Mouse (Mus musculus): Measurements from ENCODE around the gene Hyls1. TPM values are rescaled to one million over a fixed set of nuclear protein-coding genes. Genes with fewer than 3 reads are reported as not detected.

Hyls1 gene
- polyA plus RNA-seq, 1 experiment = 29.5 TPM

GRCm38 (mm10) chr9:35520631-35521348, 49.4 kb downstream of the Hyls1 start:
- TF ChIP-seq EP300 (IDR thresholded peaks at IDR 0.05; ENCODE audit: insufficient read depth, low read depth, low read length) = no peak
- no peak for TF ChIP-seq CTCF (IDR thresholded peaks at IDR 0.05; ENCODE audit: low read depth, low read length)
- TF ChIP-seq POLR2A (IDR thresholded peaks at IDR 0.05; ENCODE audit: insufficient read depth, low read length) = no peak
- H3K36me3 ChIP-seq (ENCODE audit: control insufficient read depth, insufficient read depth, low read length, poor library complexity, severe bottlenecking) = no peaks in the 10 kb centered on the region
- H3K27me3 ChIP-seq (ENCODE audit: control insufficient read depth, insufficient read depth, low read length, poor library complexity, severe bottlenecking) = no peaks in the 10 kb centered on the region
- H3K27ac ChIP-seq (ENCODE audit: insufficient read depth, low read length) = no peak overlapping the region
- H3K9ac ChIP-seq (ENCODE audit: low read depth, poor library complexity, severe bottlenecking) = no peak overlapping the region
- H3K9me3 ChIP-seq (replicated peaks; ENCODE audit: control insufficient read depth, insufficient read depth, low read length, poor library complexity, severe bottlenecking) = no peaks in the 10 kb centered on the region
- no peak overlapping the region for H3K4me3 ChIP-seq (ENCODE audit: low read depth, low read length)
- no peaks in the 10 kb centered on the region for H3K4me1 ChIP-seq (ENCODE audit: control insufficient read depth, insufficient read depth, low read length)

GRCm38 (mm10) chr9:35518169-35518568, 52.0 kb downstream of the Hyls1 start, which contains the start of gene Gm1113:
TSS of gene Gm1113 (minus strand) at chr9:35518269.
- Histone ChIP-seq H3K4me3 (ENCODE audit: low read depth, low read length) (no peak within 1 kb of the TSS), H3K4me1 (ENCODE audit: control insufficient read depth, insufficient read depth, low read length) (no peaks in the 10 kb centered on the region), H3K9me3 (replicated peaks; ENCODE audit: control insufficient read depth, insufficient read depth, low read length, poor library complexity, severe bottlenecking) (no peaks in the 10 kb centered on the region), H3K27me3 (ENCODE audit: control insufficient read depth, insufficient read depth, low read length, poor library complexity, severe bottlenecking) (no peaks in the 10 kb centered on the region), H3K27ac (ENCODE audit: insufficient read depth, low read length) (no peak within 1 kb of the TSS), H3K36me3 (ENCODE audit: control insufficient read depth, insufficient read depth, low read length, poor library complexity, severe bottlenecking) (no peaks in the 10 kb centered on the region), H3K9ac (ENCODE audit: low read depth, poor library complexity, severe bottlenecking) (no peak within 1 kb of the TSS)
- TF ChIP-seq POLR2A (IDR thresholded peaks at IDR 0.05; ENCODE audit: insufficient read depth, low read length) (no peak), CTCF (IDR thresholded peaks at IDR 0.05; ENCODE audit: low read depth, low read length) (no peak), EP300 (IDR thresholded peaks at IDR 0.05; ENCODE audit: insufficient read depth, low read depth, low read length) (no peak)

- Histone ChIP-seq H3K27ac (ENCODE audit: insufficient read depth, low read length) (no peak overlapping the region), H3K27me3 (ENCODE audit: control insufficient read depth, insufficient read depth, low read length, poor library complexity, severe bottlenecking) (no peaks in the 10 kb centered on the region), H3K4me1 (ENCODE audit: control insufficient read depth, insufficient read depth, low read length) (no peaks in the 10 kb centered on the region), H3K9me3 (replicated peaks; ENCODE audit: control insufficient read depth, insufficient read depth, low read length, poor library complexity, severe bottlenecking) (no peaks in the 10 kb centered on the region), H3K4me3 (ENCODE audit: low read depth, low read length) (no peak overlapping the region), H3K36me3 (ENCODE audit: control insufficient read depth, insufficient read depth, low read length, poor library complexity, severe bottlenecking) (no peaks in the 10 kb centered on the region), H3K9ac (ENCODE audit: low read depth, poor library complexity, severe bottlenecking) (no peak overlapping the region)
- TF ChIP-seq POLR2A (IDR thresholded peaks at IDR 0.05; ENCODE audit: insufficient read depth, low read length) (no peak), CTCF (IDR thresholded peaks at IDR 0.05; ENCODE audit: low read depth, low read length) (no peak)
These were observed 53.5 kb downstream of the Hyls1 start for GRCm38 (mm10) chr9:35516711-35517110.

GRCm38 (mm10) chr9:35516182-35516581, 54.0 kb downstream of the Hyls1 start:
- Histone ChIP-seq H3K4me1 (ENCODE audit: control insufficient read depth, insufficient read depth, low read length) (no peaks in the 10 kb centered on the region), H3K4me3 (ENCODE audit: low read depth, low read length) (no peak overlapping the region), H3K36me3 (ENCODE audit: control insufficient read depth, insufficient read depth, low read length, poor library complexity, severe bottlenecking) (no peaks in the 10 kb centered on the region), H3K27me3 (ENCODE audit: control insufficient read depth, insufficient read depth, low read length, poor library complexity, severe bottlenecking) (no peaks in the 10 kb centered on the region), H3K9ac (ENCODE audit: low read depth, poor library complexity, severe bottlenecking) (no peak overlapping the region), H3K9me3 (replicated peaks; ENCODE audit: control insufficient read depth, insufficient read depth, low read length, poor library complexity, severe bottlenecking) (no peaks in the 10 kb centered on the region), H3K27ac (ENCODE audit: insufficient read depth, low read length) (no peak overlapping the region)
- no peak for TF ChIP-seq POLR2A (IDR thresholded peaks at IDR 0.05; ENCODE audit: insufficient read depth, low read length)
- TF ChIP-seq CTCF (IDR thresholded peaks at IDR 0.05; ENCODE audit: low read depth, low read length) = no peak
- no peak for TF ChIP-seq EP300 (IDR thresholded peaks at IDR 0.05; ENCODE audit: insufficient read depth, low read depth, low read length)

- Histone ChIP-seq H3K4me1 (ENCODE audit: control insufficient read depth, insufficient read depth, low read length) (no peaks in the 10 kb centered on the region), H3K9ac (ENCODE audit: low read depth, poor library complexity, severe bottlenecking) (no peak overlapping the region), H3K27me3 (ENCODE audit: control insufficient read depth, insufficient read depth, low read length, poor library complexity, severe bottlenecking) (no peaks in the 10 kb centered on the region), H3K36me3 (ENCODE audit: control insufficient read depth, insufficient read depth, low read length, poor library complexity, severe bottlenecking) (no peaks in the 10 kb centered on the region), H3K9me3 (replicated peaks; ENCODE audit: control insufficient read depth, insufficient read depth, low read length, poor library complexity, severe bottlenecking) (no peaks in the 10 kb centered on the region), H3K27ac (ENCODE audit: insufficient read depth, low read length) (no peak overlapping the region), H3K4me3 (ENCODE audit: low read depth, low read length) (no peak overlapping the region)
- TF ChIP-seq EP300 (IDR thresholded peaks at IDR 0.05; ENCODE audit: insufficient read depth, low read depth, low read length) = no peak
- TF ChIP-seq POLR2A (IDR thresholded peaks at IDR 0.05; ENCODE audit: insufficient read depth, low read length) = no peak
These were observed 56.3 kb downstream of the Hyls1 start for GRCm38 (mm10) chr9:35513900-35514299.

Other genes with a start within 250 kb of the Hyls1 start
- 22.9 and 31.1 TPM in 2 replicates for gene Cdon, start 149.3 kb downstream of the Hyls1 start, polyA plus RNA-seq (2011; ENCODE audit: insufficient read depth, insufficient read length, low read depth, missing spikeins)
- gene Gm1113, start 52.1 kb downstream of the Hyls1 start, polyA plus RNA-seq (2011; ENCODE audit: insufficient read depth, insufficient read length, low read depth, missing spikeins) = not detected in 2 replicates
- gene Ddx25, start 11.9 kb downstream of the Hyls1 start, polyA plus RNA-seq (2011; ENCODE audit: insufficient read depth, insufficient read length, low read depth, missing spikeins) = 2.2 and 2.4 TPM in 2 replicates
- 16.3 and 20.3 TPM in 2 replicates for gene Pus3, start 11.8 kb downstream of the Hyls1 start, polyA plus RNA-seq (2011; ENCODE audit: insufficient read depth, insufficient read length, low read depth, missing spikeins)
- gene Pate2, start 114 bp downstream of the Hyls1 start, polyA plus RNA-seq (2011; ENCODE audit: insufficient read depth, insufficient read length, low read depth, missing spikeins) = 1.7 TPM in 2 replicates
- gene Pate4, start 41.5 kb upstream of the Hyls1 start, polyA plus RNA-seq (2011; ENCODE audit: insufficient read depth, insufficient read length, low read depth, missing spikeins) = not detected in 2 replicates
- not detected in 2 replicates for gene Pate3, start 77.8 kb upstream of the Hyls1 start, polyA plus RNA-seq (2011; ENCODE audit: insufficient read depth, insufficient read length, low read depth, missing spikeins)
- not detected in 2 replicates for gene Pate1, start 117.0 kb upstream of the Hyls1 start, polyA plus RNA-seq (2011; ENCODE audit: insufficient read depth, insufficient read length, low read depth, missing spikeins)
- not detected in 2 replicates for gene Gm17677, start 170.7 kb upstream of the Hyls1 start, polyA plus RNA-seq (2011; ENCODE audit: insufficient read depth, insufficient read length, low read depth, missing spikeins)
- not detected in 2 replicates for gene Gm17727, start 207.7 kb upstream of the Hyls1 start, polyA plus RNA-seq (2011; ENCODE audit: insufficient read depth, insufficient read length, low read depth, missing spikeins)
- not detected in 2 replicates for gene Gm27235, start 219.7 kb upstream of the Hyls1 start, polyA plus RNA-seq (2011; ENCODE audit: insufficient read depth, insufficient read length, low read depth, missing spikeins)
- gene D730048I06Rik, start 219.7 kb upstream of the Hyls1 start, polyA plus RNA-seq (2011; ENCODE audit: insufficient read depth, insufficient read length, low read depth, missing spikeins) = not detected in 2 replicates

Data from ES-Bruce4 (cell line).